Mouse (Mus musculus): ENCODE measurements around the gene Shank2. TPM values are rescaled to one million over a fixed set of nuclear protein-coding genes. Genes with fewer than 3 reads are reported as not detected.

Shank2 gene
- polyA plus RNA-seq, 1 experiment, result 0.70 TPM

GRCm38 (mm10) chr7:144179436-144179835, 177.7 kb downstream of the Shank2 start:
- no peak for TF ChIP-seq MAX (IDR thresholded peaks at IDR 0.05)
- no peak for TF ChIP-seq USF1 (IDR thresholded peaks at IDR 0.05; ENCODE audit: low read depth)
- TF ChIP-seq CTCF (IDR thresholded peaks at IDR 0.05; ENCODE audit: control insufficient read depth, insufficient read depth, insufficient read length), result no peak
- TF ChIP-seq CEBPB (IDR thresholded peaks at IDR 0.05; ENCODE audit: low read depth), result no peak
- TF ChIP-seq MYOG (IDR thresholded peaks at IDR 0.05; ENCODE audit: control insufficient read depth, extremely low read depth, insufficient read length), result no peak
- Histone ChIP-seq H3K4me3 (ENCODE audit: insufficient read depth, poor library complexity, severe bottlenecking) (no peak overlapping the region), H3ac (ENCODE audit: control insufficient read depth, insufficient read length, low read depth) (no peak overlapping the region), H3K79me3 (ENCODE audit: low read depth) (no peaks in the 10 kb centered on the region), H3K36me3 (ENCODE audit: control insufficient read depth, insufficient read depth) (no peaks in the 10 kb centered on the region), H3K79me2 (ENCODE audit: control insufficient read depth, insufficient read depth) (no peaks in the 10 kb centered on the region), H3K27me3 (ENCODE audit: control insufficient read depth, insufficient read depth, insufficient read length) (peaks cover 42% of the 10 kb centered on the region)

GRCm38 (mm10) chr7:144180885-144181284, 179.2 kb downstream of the Shank2 start:
- no peak overlapping the region for H3K4me3 ChIP-seq (ENCODE audit: insufficient read depth, poor library complexity, severe bottlenecking)
- H3K36me3 ChIP-seq (ENCODE audit: control insufficient read depth, insufficient read depth), result no peaks in the 10 kb centered on the region
- H3K79me3 ChIP-seq (ENCODE audit: low read depth), result no peaks in the 10 kb centered on the region
- H3ac ChIP-seq (ENCODE audit: control insufficient read depth, insufficient read length, low read depth), result no peak overlapping the region
- H3K27me3 ChIP-seq (ENCODE audit: control insufficient read depth, insufficient read depth, insufficient read length), result peaks cover 33% of the 10 kb centered on the region
- TF ChIP-seq CTCF (IDR thresholded peaks at IDR 0.05; ENCODE audit: control insufficient read depth, insufficient read depth, insufficient read length) (peak; percentile 41), FOSL1 (IDR thresholded peaks at IDR 0.05; ENCODE audit: insufficient read depth, low read length, poor library complexity, severe bottlenecking) (no peak)
- no peaks in the 10 kb centered on the region for H3K79me2 ChIP-seq (ENCODE audit: control insufficient read depth, insufficient read depth)

GRCm38 (mm10) chr7:144187869-144188430, 186.2 kb downstream of the Shank2 start:
- Histone ChIP-seq H3K79me3 (ENCODE audit: low read depth) (no peaks in the 10 kb centered on the region), H3ac (ENCODE audit: control insufficient read depth, insufficient read length, low read depth) (no peak overlapping the region), H3K4me3 (ENCODE audit: insufficient read depth, poor library complexity, severe bottlenecking) (no peak overlapping the region), H3K27me3 (ENCODE audit: control insufficient read depth, insufficient read depth, insufficient read length) (peaks cover 3% of the 10 kb centered on the region), H3K79me2 (ENCODE audit: control insufficient read depth, insufficient read depth) (no peaks in the 10 kb centered on the region), H3K36me3 (ENCODE audit: control insufficient read depth, insufficient read depth) (no peaks in the 10 kb centered on the region)
- no peak for TF ChIP-seq MYOG (IDR thresholded peaks at IDR 0.05; ENCODE audit: control insufficient read depth, extremely low read depth, insufficient read length)
- no peak for TF ChIP-seq CEBPB (IDR thresholded peaks at IDR 0.05; ENCODE audit: low read depth)
- TF ChIP-seq MAX (IDR thresholded peaks at IDR 0.05), result no peak
- TF ChIP-seq CTCF (IDR thresholded peaks at IDR 0.05; ENCODE audit: control insufficient read depth, insufficient read depth, insufficient read length), result no peak
- TF ChIP-seq USF1 (IDR thresholded peaks at IDR 0.05; ENCODE audit: low read depth), result no peak
- no peak for TF ChIP-seq MYOD1 (IDR thresholded peaks at IDR 0.05; ENCODE audit: control insufficient read depth, insufficient read length, low read depth)

- Histone ChIP-seq H3K27me3 (ENCODE audit: control insufficient read depth, insufficient read depth, insufficient read length) (peaks cover 3% of the 10 kb centered on the region), H3K36me3 (ENCODE audit: control insufficient read depth, insufficient read depth) (no peaks in the 10 kb centered on the region), H3ac (ENCODE audit: control insufficient read depth, insufficient read length, low read depth) (no peak overlapping the region), H3K4me3 (ENCODE audit: insufficient read depth, poor library complexity, severe bottlenecking) (no peak overlapping the region), H3K79me2 (ENCODE audit: control insufficient read depth, insufficient read depth) (no peaks in the 10 kb centered on the region), H3K79me3 (ENCODE audit: low read depth) (no peaks in the 10 kb centered on the region)
- TF ChIP-seq MYOD1 (IDR thresholded peaks at IDR 0.05; ENCODE audit: control insufficient read depth, insufficient read length, low read depth) (no peak), CTCF (IDR thresholded peaks at IDR 0.05; ENCODE audit: control insufficient read depth, insufficient read depth, insufficient read length) (no peak), FOSL1 (IDR thresholded peaks at IDR 0.05; ENCODE audit: insufficient read depth, low read length, poor library complexity, severe bottlenecking) (no peak), MYOG (IDR thresholded peaks at IDR 0.05; ENCODE audit: control insufficient read depth, extremely low read depth, insufficient read length) (no peak), USF1 (IDR thresholded peaks at IDR 0.05; ENCODE audit: low read depth) (no peak), MAX (IDR thresholded peaks at IDR 0.05) (no peak), CEBPB (IDR thresholded peaks at IDR 0.05; ENCODE audit: low read depth) (no peak)
Observed at GRCm38 (mm10) chr7:144189446-144189845, 187.7 kb downstream of the Shank2 start.

GRCm38 (mm10) chr7:144198491-144198890, 196.8 kb downstream of the Shank2 start:
- H3K79me3 ChIP-seq (ENCODE audit: low read depth), result no peaks in the 10 kb centered on the region
- H3K79me2 ChIP-seq (ENCODE audit: control insufficient read depth, insufficient read depth), result no peaks in the 10 kb centered on the region
- no peak overlapping the region for H3K4me3 ChIP-seq (ENCODE audit: insufficient read depth, poor library complexity, severe bottlenecking)
- H3K36me3 ChIP-seq (ENCODE audit: control insufficient read depth, insufficient read depth), result no peaks in the 10 kb centered on the region
- H3K27me3 ChIP-seq (ENCODE audit: control insufficient read depth, insufficient read depth, insufficient read length), result peaks cover 9% of the 10 kb centered on the region
- no peak overlapping the region for H3ac ChIP-seq (ENCODE audit: control insufficient read depth, insufficient read length, low read depth)
- TF ChIP-seq MYOD1 (IDR thresholded peaks at IDR 0.05; ENCODE audit: control insufficient read depth, insufficient read length, low read depth) (no peak), MYOG (IDR thresholded peaks at IDR 0.05; ENCODE audit: control insufficient read depth, extremely low read depth, insufficient read length) (no peak), FOSL1 (IDR thresholded peaks at IDR 0.05; ENCODE audit: insufficient read depth, low read length, poor library complexity, severe bottlenecking) (no peak), USF1 (IDR thresholded peaks at IDR 0.05; ENCODE audit: low read depth) (no peak), CTCF (IDR thresholded peaks at IDR 0.05; ENCODE audit: control insufficient read depth, insufficient read depth, insufficient read length) (no peak), MAX (IDR thresholded peaks at IDR 0.05) (no peak)

GRCm38 (mm10) chr7:144202017-144202682, 200.4 kb downstream of the Shank2 start:
- H3K79me2 ChIP-seq (ENCODE audit: control insufficient read depth, insufficient read depth), result no peaks in the 10 kb centered on the region
- no peak overlapping the region for H3K4me3 ChIP-seq (ENCODE audit: insufficient read depth, poor library complexity, severe bottlenecking)
- TF ChIP-seq CTCF (IDR thresholded peaks at IDR 0.05; ENCODE audit: control insufficient read depth, insufficient read depth, insufficient read length), result no peak
- TF ChIP-seq CEBPB (IDR thresholded peaks at IDR 0.05; ENCODE audit: low read depth), result no peak
- no peak for TF ChIP-seq MYOD1 (IDR thresholded peaks at IDR 0.05; ENCODE audit: control insufficient read depth, insufficient read length, low read depth)
- no peak for TF ChIP-seq FOSL1 (IDR thresholded peaks at IDR 0.05; ENCODE audit: insufficient read depth, low read length, poor library complexity, severe bottlenecking)
- no peak for TF ChIP-seq MYOG (IDR thresholded peaks at IDR 0.05; ENCODE audit: control insufficient read depth, extremely low read depth, insufficient read length)
- TF ChIP-seq USF1 (IDR thresholded peaks at IDR 0.05; ENCODE audit: low read depth), result no peak
- no peak for TF ChIP-seq MAX (IDR thresholded peaks at IDR 0.05)
- H3K27me3 ChIP-seq (ENCODE audit: control insufficient read depth, insufficient read depth, insufficient read length), result peaks cover 17% of the 10 kb centered on the region
- no peaks in the 10 kb centered on the region for H3K36me3 ChIP-seq (ENCODE audit: control insufficient read depth, insufficient read depth)
- no peaks in the 10 kb centered on the region for H3K79me3 ChIP-seq (ENCODE audit: low read depth)
- no peak overlapping the region for H3ac ChIP-seq (ENCODE audit: control insufficient read depth, insufficient read length, low read depth)
